Mouse (Mus musculus) regulatory T cell (primary cell): ENCODE measurements at regions not wholly inside any gene's neighbourhood (a gene's known extent, or its start where the extent isn't known, plus 50 kb on each side); places are given as distances from the start of the nearest gene placed in this dataset.

Experiments used
- in situ Hi-C: fragments of 300-600 bp; cut with MboI, MseI; formaldehyde crosslinking; loops from one replicate; pipeline ENCODE4 v1.15.1; 2025; ENCODE audit warnings: high pct_unique_total_duplicates

- in situ Hi-C loops: no loop called here
These were observed 51.3 kb upstream of the Cd28 start for GRCm38 (mm10) chr1:60665329-60665728.

GRCm38 (mm10) chr1:60662301-60662986 is 54.2 kb upstream of the Cd28 start:
- in situ Hi-C loops: no loop called here

- in situ Hi-C loops: no loop called here
These were observed 54.7 kb upstream of the Cd28 start for GRCm38 (mm10) chr1:60661857-60662256.

GRCm38 (mm10) chr1:60659604-60660003 is 57.0 kb upstream of the Cd28 start:
- in situ Hi-C loops: no loop called here

- in situ Hi-C loops: no loop called here
These were observed 57.6 kb upstream of the Cd28 start for GRCm38 (mm10) chr1:60659041-60659440.

- in situ Hi-C loops: no loop called here
These were observed 58.2 kb upstream of the Cd28 start for GRCm38 (mm10) chr1:60658383-60658782.

GRCm38 (mm10) chr1:60657511-60657910 is 59.1 kb upstream of the Cd28 start:
- in situ Hi-C loops: no loop called here

GRCm38 (mm10) chr1:60656976-60657375 is 59.6 kb upstream of the Cd28 start:
- in situ Hi-C loops: no loop called here

- in situ Hi-C loops: no loop called here
These were observed 60.7 kb upstream of the Cd28 start for GRCm38 (mm10) chr1:60655691-60656595.

GRCm38 (mm10) chr1:60655206-60655605 is 61.4 kb upstream of the Cd28 start:
- in situ Hi-C loops: no loop called here

GRCm38 (mm10) chr1:60652570-60653011 is 64.0 kb upstream of the Cd28 start:
- in situ Hi-C loops: no loop called here

GRCm38 (mm10) chr1:60650158-60650557 is 66.4 kb upstream of the Cd28 start:
- in situ Hi-C loops: no loop called here

GRCm38 (mm10) chr1:60649303-60649850 is 67.2 kb upstream of the Cd28 start:
- in situ Hi-C loops: loop anchor here (5.0 kb wide), 1 partner anchor 38 kb away; no protein-coding TSS in a partner anchor

- in situ Hi-C loops: loop anchor here (5.0 kb wide), 1 partner anchor 40 kb away; no protein-coding TSS in a partner anchor
These were observed 69.8 kb upstream of the Cd28 start for GRCm38 (mm10) chr1:60646828-60647227.

- in situ Hi-C loops: loop anchor here (5.0 kb wide), 1 partner anchor 41 kb away; no protein-coding TSS in a partner anchor
These were observed 70.4 kb upstream of the Cd28 start for GRCm38 (mm10) chr1:60646174-60646573.

GRCm38 (mm10) chr1:60645176-60645575 is 71.4 kb upstream of the Cd28 start:
- in situ Hi-C loops: loop anchor here (5.0 kb wide), 1 partner anchor 42 kb away; no protein-coding TSS in a partner anchor

GRCm38 (mm10) chr1:60642761-60643160 is 73.8 kb upstream of the Cd28 start:
- in situ Hi-C loops: no loop called here

GRCm38 (mm10) chr1:60642175-60642574 is 74.4 kb upstream of the Cd28 start:
- in situ Hi-C loops: no loop called here

GRCm38 (mm10) chr1:60641324-60641764 is 74.4 kb upstream of the Raph1 start:
- in situ Hi-C loops: no loop called here

- in situ Hi-C loops: no loop called here
These were observed 72.6 kb upstream of the Raph1 start for GRCm38 (mm10) chr1:60639536-60639935.

GRCm38 (mm10) chr1:60639059-60639458 is 72.2 kb upstream of the Raph1 start:
- in situ Hi-C loops: no loop called here

- in situ Hi-C loops: no loop called here
These were observed 70.0 kb upstream of the Raph1 start for GRCm38 (mm10) chr1:60636802-60637452.
